Mouse (Mus musculus) heart, embryonic 11.5 days (tissue): ENCODE data around the gene Anxa2. TPM values are rescaled to one million over a fixed set of nuclear protein-coding genes. Genes with fewer than 3 reads are reported as not detected.

Experiments
- ATAC-seq: fragments of 200-750 bp; cut with Nextera tagmentation; replicated peaks from 2 replicates; pipeline ENCODE4 v1.8.0; 2017; ENCODE audit warnings: moderate library complexity; ENCODE audit not compliant: insufficient number of reproducible peaks, low FRiP score, low TSS enrichment
- H3K27ac ChIP-seq: fragments of 300-500 bp; sonication (generic); 2 replicates; pipeline ENCODE4 v1.5.1; 2014; ENCODE audit warnings: mild to moderate bottlenecking, low read depth, low read length
- H3K27me3 ChIP-seq: fragments of 300-500 bp; sonication (generic); 2 replicates; pipeline ENCODE4 v1.6.1; 2014; ENCODE audit warnings: mild to moderate bottlenecking, low read length, mixed read lengths; ENCODE audit not compliant: control insufficient read depth, insufficient read depth
- H3K36me3 ChIP-seq: fragments of 300-500 bp; sonication (generic); 2 replicates; pipeline ENCODE4 v1.6.1; 2014; ENCODE audit warnings: mild to moderate bottlenecking, low read length, moderate library complexity, mixed read lengths; ENCODE audit not compliant: control insufficient read depth, insufficient read depth
- H3K4me1 ChIP-seq: fragments of 300-500 bp; sonication (generic); 2 replicates; pipeline ENCODE4 v1.6.1; 2014; ENCODE audit warnings: low read length; ENCODE audit not compliant: control insufficient read depth, insufficient read depth
- H3K4me2 ChIP-seq: fragments of 300-500 bp; sonication (generic); 2 replicates; pipeline ENCODE4 v1.6.1; 2014; ENCODE audit warnings: mild to moderate bottlenecking, moderate library complexity
- H3K4me3 ChIP-seq: fragments of 300-500 bp; sonication (generic); 2 replicates; pipeline ENCODE4 v1.5.1; 2014; ENCODE audit warnings: low read depth, low read length
- H3K9ac ChIP-seq: fragments of 300-500 bp; sonication (generic); 2 replicates; pipeline ENCODE4 v1.6.1; 2014; ENCODE audit warnings: mild to moderate bottlenecking, low read depth, low read length, moderate library complexity
- H3K9me3 ChIP-seq: fragments of 300-500 bp; sonication (generic); replicated peaks from 2 replicates; pipeline ENCODE4 v1.6.1; 2016; ENCODE audit warnings: low read length; ENCODE audit not compliant: control insufficient read depth
- WGBS: fragments of 180-500 bp; shearing (Covaris S2); extraction: QIAGEN DNeasy Blood & Tissue Kit; methylation state at CpG from one replicate; pipeline ENCODE4 v1.1.7; 2014; ENCODE audit not compliant: insufficient replicate concordance; 5-methylcytosine and 5-hydroxymethylcytosine counted together
- polyA plus RNA-seq: library from polyadenylated mRNA; unstranded; fragments of >200 nt; fragmentation: Nextera tagmentation; extraction: Ambion mirVana; gene quantifications from 2 replicates; pipeline ENCODE4 v1.2.1, GENCODE M21; 2014

Gene Anxa2
- polyA plus RNA-seq, 1 experiment from 2014 or later: 386 TPM

DNA sequence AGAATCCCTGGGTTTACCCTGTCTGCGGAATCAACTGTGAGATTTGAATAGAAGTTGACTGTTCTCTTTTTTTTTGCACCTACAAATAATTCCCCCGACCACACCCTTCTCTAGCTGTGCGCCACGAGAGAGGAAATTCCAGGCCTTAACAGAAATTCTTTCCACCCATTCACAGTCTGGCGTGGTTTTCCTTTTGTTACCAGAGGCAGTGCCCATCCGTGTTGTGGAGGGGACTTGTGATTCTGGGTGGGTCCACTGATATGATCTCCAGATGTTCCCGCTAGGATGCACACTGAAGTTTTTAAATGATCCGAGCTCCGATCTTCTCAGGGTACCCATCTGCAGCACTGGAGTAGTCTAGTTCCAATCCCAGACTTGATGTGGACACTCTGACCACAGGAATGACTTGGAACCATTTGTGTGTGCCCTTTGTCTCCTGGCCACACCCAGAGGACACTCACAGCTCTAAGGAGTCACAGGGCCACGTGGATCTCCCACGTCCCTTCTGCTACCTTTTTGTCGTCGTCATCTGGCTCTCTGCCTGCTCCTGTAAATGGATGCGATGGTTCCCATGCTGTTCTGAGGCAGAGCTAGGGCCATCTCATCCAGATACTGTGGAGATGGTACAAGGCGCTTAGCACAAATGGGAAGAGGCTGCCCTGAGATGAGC lies 3.1 kb downstream of the Anxa2 start:
- H3K9me3 ChIP-seq: no peaks in the 10 kb centered on the region
- H3K27me3 ChIP-seq: no peaks in the 10 kb centered on the region
- no peak overlapping the region; the same call in 1 of the 2 replicates for H3K27ac ChIP-seq
- H3K9ac ChIP-seq: no peak overlapping the region
- peaks cover 43% of the 10 kb centered on the region for H3K4me1 ChIP-seq
- no peak overlapping the region for H3K4me3 ChIP-seq
- 73% methylated on average over 15 of the region's 15 CpGs for WGBS
- no peaks in the 10 kb centered on the region; the same call in 1 of the 2 replicates for H3K36me3 ChIP-seq
- H3K4me2 ChIP-seq: peak overlapping the region; percentile 17; the same call in 1 of the 2 replicates
- no peak for ATAC-seq

DNA sequence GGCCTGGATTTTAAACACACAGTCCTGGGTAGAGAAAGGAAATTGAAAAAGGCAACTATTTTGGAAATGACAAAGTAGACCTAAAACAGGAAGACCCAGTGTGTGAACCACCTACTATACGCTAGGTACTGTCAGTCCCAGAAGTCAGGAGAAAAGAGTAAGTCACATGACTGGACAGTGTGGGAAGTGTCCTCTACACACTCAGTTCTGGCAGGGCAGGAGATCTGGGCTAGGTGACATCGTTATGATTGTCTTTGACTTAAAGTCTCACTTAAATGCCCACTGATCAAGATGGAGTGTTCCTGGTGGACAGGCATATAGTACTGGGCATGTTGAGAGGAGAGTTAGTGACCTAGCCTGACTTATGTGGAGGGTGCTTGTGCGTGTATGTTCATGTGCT lies 3.7 kb downstream of the Anxa2 start:
- Histone ChIP-seq H3K27me3 (no peaks in the 10 kb centered on the region), H3K27ac (peak overlapping the region; percentile 75), H3K4me3 (no peak overlapping the region), H3K9ac (no peak overlapping the region), H3K4me1 (peaks cover 43% of the 10 kb centered on the region), H3K4me2 (peak overlapping the region; percentile 38), H3K36me3 (no peaks in the 10 kb centered on the region; the same call in 1 of the 2 replicates), H3K9me3 (no peaks in the 10 kb centered on the region)
- ATAC-seq: no peak
- WGBS: 90% methylated on average over 3 of the region's 3 CpGs

DNA sequence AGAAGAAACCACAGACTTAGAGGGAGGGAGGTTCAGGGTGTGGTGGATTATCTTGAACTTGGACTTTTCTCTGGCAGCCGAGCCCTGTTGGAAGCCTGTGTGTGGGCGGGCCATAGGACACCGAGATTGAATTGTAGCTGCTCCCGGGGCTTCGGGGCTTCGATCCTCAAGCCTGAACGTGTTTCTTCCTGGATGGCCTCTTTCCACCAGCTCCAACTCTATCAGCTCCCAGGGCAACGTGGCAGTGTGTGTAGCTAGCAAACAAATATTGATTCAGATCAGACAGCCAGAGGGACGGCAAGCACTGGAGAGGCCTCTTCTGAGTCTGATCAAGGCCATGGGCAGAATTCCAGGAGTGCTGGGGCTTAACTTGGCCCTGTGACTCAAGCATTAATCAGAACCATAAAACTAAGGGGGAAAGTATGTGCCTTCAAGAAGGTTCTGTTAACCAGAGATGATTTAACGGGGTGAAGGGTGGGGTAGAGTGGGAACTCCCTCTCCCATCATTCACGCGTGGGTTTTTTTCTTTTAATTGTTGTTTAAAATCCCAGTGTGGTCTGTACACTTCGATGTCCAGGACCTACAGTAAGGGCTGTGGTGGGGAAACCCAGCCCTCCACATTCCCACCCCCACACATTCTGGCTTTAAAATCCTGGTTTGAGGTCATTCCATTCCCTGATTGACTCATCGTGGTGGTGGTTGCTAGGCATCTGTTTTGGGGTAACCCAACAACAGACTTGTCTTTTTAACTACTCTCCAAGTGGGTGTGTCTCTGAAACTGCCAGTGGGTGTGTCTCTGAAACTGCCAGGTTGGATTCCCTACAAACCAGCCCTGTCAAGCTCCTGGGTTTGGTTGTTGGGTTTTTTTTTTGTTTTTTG lies 4.6 kb downstream of the Anxa2 start:
- H3K27me3 ChIP-seq: no peaks in the 10 kb centered on the region
- H3K36me3 ChIP-seq: no peaks in the 10 kb centered on the region; the same call in 1 of the 2 replicates
- H3K9me3 ChIP-seq: no peaks in the 10 kb centered on the region
- WGBS: 45% methylated on average over 14 of the region's 14 CpGs
- H3K9ac ChIP-seq: peak overlapping the region; percentile 58
- peak overlapping the region; percentile 38 for H3K4me2 ChIP-seq
- peak overlapping the region; percentile 75 for H3K27ac ChIP-seq
- H3K4me3 ChIP-seq: no peak overlapping the region
- no peak for ATAC-seq
- H3K4me1 ChIP-seq: peaks cover 43% of the 10 kb centered on the region

DNA sequence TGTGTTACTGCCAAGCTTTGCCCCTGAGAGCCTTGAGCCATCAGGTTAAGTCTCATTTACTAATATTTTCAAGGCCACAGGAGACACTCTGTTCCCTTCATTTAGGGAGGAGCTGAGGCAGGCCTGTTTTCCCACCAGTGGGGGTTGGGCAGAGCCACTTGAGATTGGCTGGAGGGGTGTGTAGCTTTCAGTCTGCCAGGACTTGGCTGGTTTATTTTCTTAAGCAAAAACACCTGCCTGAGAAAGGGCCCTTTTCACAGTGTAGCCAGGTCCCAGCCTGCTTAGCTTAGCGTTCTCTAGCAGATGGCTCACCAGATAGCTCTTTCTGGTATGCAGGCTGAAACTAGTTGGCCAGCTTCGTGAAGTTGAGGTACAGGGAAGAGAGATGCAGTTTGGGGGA lies 5.6 kb downstream of the Anxa2 start:
- peaks cover 43% of the 10 kb centered on the region for H3K4me1 ChIP-seq
- H3K27ac ChIP-seq: no peak overlapping the region
- 38% methylated on average over 2 of the region's 2 CpGs for WGBS

DNA sequence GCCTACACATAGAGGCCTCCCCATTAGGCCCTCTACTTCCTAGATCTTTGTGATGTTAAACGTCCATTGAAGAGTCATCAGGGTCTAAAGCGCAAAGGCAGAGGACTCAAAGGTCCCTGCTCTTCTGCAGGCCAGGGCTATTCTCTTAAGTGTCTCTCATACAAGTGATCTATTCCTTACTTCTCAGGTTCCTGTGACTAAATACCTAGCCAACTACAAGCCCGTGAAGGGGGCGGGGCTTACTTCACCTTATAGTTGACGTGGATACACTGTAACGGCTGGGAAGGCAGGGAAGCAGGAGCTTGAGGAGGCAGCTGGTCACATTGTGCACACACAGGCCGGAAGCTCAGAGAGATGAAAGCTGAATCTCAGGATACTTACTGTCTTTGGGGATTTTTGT lies 6.5 kb downstream of the Anxa2 start:
- H3K9ac ChIP-seq: no peak overlapping the region
- no peak overlapping the region for H3K4me2 ChIP-seq
- no peaks in the 10 kb centered on the region; the same call in 1 of the 2 replicates for H3K36me3 ChIP-seq
- no peak overlapping the region for H3K27ac ChIP-seq
- H3K4me3 ChIP-seq: no peak overlapping the region
- peaks cover 43% of the 10 kb centered on the region for H3K4me1 ChIP-seq
- no peak for ATAC-seq
- 86% methylated on average over 7 of the region's 7 CpGs for WGBS
- H3K27me3 ChIP-seq: no peaks in the 10 kb centered on the region
- no peaks in the 10 kb centered on the region for H3K9me3 ChIP-seq

More for the DNA sequence above, 5.6 kb downstream of the Anxa2 start:
- H3K9me3 ChIP-seq: no peaks in the 10 kb centered on the region
- no peak for ATAC-seq
- 0 out of 2 replicates have a peak overlapping the region, but pooled peaks have one; percentile 21 for H3K4me2 ChIP-seq
- no peaks in the 10 kb centered on the region; the same call in 1 of the 2 replicates for H3K36me3 ChIP-seq
- H3K4me3 ChIP-seq: no peak overlapping the region
- no peaks in the 10 kb centered on the region for H3K27me3 ChIP-seq
- H3K9ac ChIP-seq: no peak overlapping the region

DNA sequence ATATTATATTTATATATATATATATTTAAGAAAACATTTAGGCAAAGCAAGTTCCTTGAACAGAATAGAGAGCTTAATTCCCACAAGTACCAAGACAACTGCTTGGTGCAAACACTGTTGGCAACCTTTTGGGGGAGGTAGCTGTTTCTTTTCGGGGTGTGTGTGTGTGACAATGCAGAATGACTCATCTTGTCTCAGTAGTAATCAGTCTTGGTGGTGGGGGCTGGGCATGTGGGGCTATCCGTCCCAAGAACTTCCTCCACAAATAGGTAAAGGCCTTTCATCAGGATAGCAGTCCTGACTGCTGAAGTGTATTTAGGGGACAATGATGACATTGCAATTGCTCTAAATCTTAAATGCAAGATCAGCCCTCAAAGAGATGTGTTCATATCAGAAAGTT lies 9.6 kb downstream of the Anxa2 start:
- Histone ChIP-seq H3K9me3 (no peaks in the 10 kb centered on the region), H3K27ac (no peak overlapping the region), H3K36me3 (peaks cover 2% of the 10 kb centered on the region; the same call in 1 of the 2 replicates), H3K4me1 (peaks cover 18% of the 10 kb centered on the region), H3K4me2 (no peak overlapping the region), H3K27me3 (no peaks in the 10 kb centered on the region), H3K9ac (no peak overlapping the region), H3K4me3 (no peak overlapping the region)
- ATAC-seq: no peak
- 63% methylated on average over 2 of the region's 2 CpGs for WGBS

DNA sequence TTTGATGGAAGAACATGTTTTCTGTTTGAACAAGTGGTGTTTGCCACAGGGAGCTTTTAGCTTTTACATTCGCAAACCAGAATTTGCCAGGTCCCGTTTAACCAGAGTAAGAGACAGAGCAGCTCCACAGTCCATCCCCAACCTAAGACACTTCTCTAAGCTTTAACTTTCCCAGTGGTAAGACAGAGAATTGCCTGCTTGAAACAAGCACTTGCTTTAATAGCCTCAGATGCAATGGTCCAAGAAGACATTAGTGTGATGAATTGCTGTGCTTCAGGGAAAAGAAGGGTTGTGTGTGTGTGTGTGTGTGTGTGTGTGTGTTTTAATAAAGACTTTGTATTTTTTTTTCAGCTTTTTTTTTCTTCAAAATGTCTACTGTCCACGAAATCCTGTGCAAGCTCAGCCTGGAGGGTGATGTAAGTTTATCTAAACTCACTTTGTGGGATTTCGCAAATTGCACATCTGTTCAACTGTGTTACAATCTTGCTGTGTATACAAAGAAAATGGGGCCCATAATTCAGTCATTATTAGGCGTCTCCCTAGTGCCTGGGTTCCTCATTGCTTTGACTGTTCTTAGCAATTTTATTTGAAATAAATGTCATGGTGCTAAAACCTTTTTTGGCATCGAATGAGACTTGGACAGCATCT lies 10.8 kb downstream of the Anxa2 start:
- Histone ChIP-seq H3K4me2 (no peak overlapping the region), H3K4me3 (no peak overlapping the region), H3K9ac (no peak overlapping the region), H3K27ac (no peak overlapping the region), H3K9me3 (no peaks in the 10 kb centered on the region), H3K27me3 (no peaks in the 10 kb centered on the region), H3K4me1 (peaks cover 13% of the 10 kb centered on the region), H3K36me3 (peaks cover 3% of the 10 kb centered on the region; the same call in 1 of the 2 replicates)
- ATAC-seq: no peak
- WGBS: 78% methylated on average over 6 of the region's 6 CpGs

DNA sequence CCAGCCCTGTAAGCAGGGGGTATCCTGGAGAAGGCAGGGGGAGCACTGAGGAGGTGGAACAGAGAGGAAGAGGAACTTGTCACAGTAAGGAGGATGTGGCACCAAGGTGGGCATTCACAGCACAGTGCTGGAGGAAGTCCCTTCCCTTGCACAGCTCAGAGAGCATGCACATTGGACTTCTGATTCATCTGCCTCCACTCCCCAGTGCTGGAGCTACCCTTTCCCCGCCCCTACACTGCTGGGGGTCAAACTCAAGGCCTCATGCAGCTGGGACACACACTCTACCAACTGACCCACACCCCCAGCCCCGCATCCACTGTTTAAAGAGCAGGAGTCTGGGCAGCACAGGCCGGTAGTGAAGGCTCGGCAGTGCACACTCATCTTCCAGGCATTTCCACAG lies 12.7 kb downstream of the Anxa2 start:
- no peaks in the 10 kb centered on the region for H3K27me3 ChIP-seq
- no peak for ATAC-seq
- peaks cover 24% of the 10 kb centered on the region for H3K4me1 ChIP-seq
- H3K4me3 ChIP-seq: no peak overlapping the region
- 79% methylated on average over 4 of the region's 4 CpGs for WGBS
- H3K9me3 ChIP-seq: no peaks in the 10 kb centered on the region
- 0 out of 2 replicates have a peak overlapping the region, but pooled peaks have one; percentile 6 for H3K27ac ChIP-seq
- H3K36me3 ChIP-seq: peaks cover 6% of the 10 kb centered on the region; the same call in 1 of the 2 replicates
- H3K4me2 ChIP-seq: no peak overlapping the region
- no peak overlapping the region for H3K9ac ChIP-seq
